Mouse (Mus musculus) forebrain, embryonic 16.5 days (tissue): ENCODE measurements around the gene Dab2ip. TPM values are rescaled to one million over a fixed set of nuclear protein-coding genes. Genes with fewer than 3 reads are reported as not detected.

Experiments used
- ATAC-seq: fragments of 200-750 bp; cut with Nextera tagmentation; 2 replicates; pipeline ENCODE4 v1.8.0; 2017; ENCODE audit warnings: mild to moderate bottlenecking, moderate library complexity
- H3K27ac ChIP-seq: fragments of 300-500 bp; sonication (generic); 2 replicates; pipeline ENCODE4 v1.5.1; 2014; ENCODE audit warnings: low read length, control low read depth
- H3K27me3 ChIP-seq: fragments of 300-500 bp; sonication (generic); replicated peaks from 2 replicates; pipeline ENCODE4 v1.6.1; 2014; ENCODE audit warnings: low read length; ENCODE audit not compliant: control insufficient read depth, insufficient read depth
- H3K36me3 ChIP-seq: fragments of 300-500 bp; sonication (generic); 2 replicates; pipeline ENCODE4 v1.6.1; 2014; ENCODE audit not compliant: control insufficient read depth, insufficient read depth
- H3K4me1 ChIP-seq: fragments of 300-500 bp; sonication (generic); replicated peaks from 2 replicates; pipeline ENCODE4 v1.6.1; 2014; ENCODE audit warnings: low read length; ENCODE audit not compliant: control insufficient read depth, insufficient read depth
- H3K4me2 ChIP-seq: fragments of 300-500 bp; sonication (generic); 2 replicates; pipeline ENCODE4 v1.6.1; 2014; ENCODE audit warnings: mild to moderate bottlenecking, low read length, control low read depth
- H3K4me3 ChIP-seq: fragments of 300-500 bp; sonication (generic); replicated peaks from 2 replicates; pipeline ENCODE4 v1.5.1; 2014; ENCODE audit warnings: mild to moderate bottlenecking, low read length, control low read depth
- H3K9ac ChIP-seq: fragments of 300-500 bp; sonication (generic); replicated peaks from 2 replicates; pipeline ENCODE4 v1.6.1; 2014; ENCODE audit warnings: low read depth, low read length, control low read depth
- H3K9me3 ChIP-seq: fragments of 300-500 bp; sonication (generic); 2 replicates; pipeline ENCODE4 v1.6.1; 2016; ENCODE audit warnings: low read length; ENCODE audit not compliant: control insufficient read depth
- WGBS: fragments of 180-500 bp; shearing (Covaris S2); extraction: QIAGEN DNeasy Blood & Tissue Kit; methylation state at CpG from one replicate; pipeline ENCODE4 v1.1.7; 2014; 5-methylcytosine and 5-hydroxymethylcytosine counted together
- polyA plus RNA-seq: library from polyadenylated mRNA; unstranded; fragments of >200 nt; fragmentation: Nextera tagmentation; extraction: Ambion mirVana; gene quantifications from 2 replicates; pipeline ENCODE4 v1.2.1, GENCODE M21; 2015

The Dab2ip gene
- polyA plus RNA-seq, 1 experiment from 2014 or later = 42.8 TPM

DNA sequence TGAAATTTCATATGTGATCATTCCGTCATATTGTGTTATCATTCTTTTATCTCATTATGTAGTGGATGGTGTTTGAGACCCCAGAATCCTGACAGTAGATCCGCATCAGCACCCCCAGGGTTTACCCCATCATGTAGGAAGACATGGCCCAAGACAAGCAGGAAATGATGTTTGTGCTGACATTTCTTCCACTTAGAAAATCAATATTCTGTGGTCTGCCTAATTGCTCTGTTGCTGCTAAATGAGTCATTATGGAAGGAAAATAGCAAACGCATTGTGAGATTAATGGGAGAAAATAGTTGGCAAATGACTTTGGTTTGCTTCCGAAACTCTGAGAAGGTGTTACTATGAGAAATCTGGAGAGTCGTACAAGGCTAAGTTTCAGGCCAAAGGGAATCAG lies 116.4 kb downstream of the Dab2ip start:
- Histone ChIP-seq H3K4me3 (no peak overlapping the region), H3K27ac (no peak overlapping the region), H3K4me2 (no peak overlapping the region), H3K36me3 (no peaks in the 10 kb centered on the region), H3K27me3 (no peaks in the 10 kb centered on the region), H3K9ac (no peak overlapping the region), H3K4me1 (peaks cover 74% of the 10 kb centered on the region), H3K9me3 (no peaks in the 10 kb centered on the region)
- WGBS = 69% methylated on average over 5 of the region's 5 CpGs
- ATAC-seq = no peak

DNA sequence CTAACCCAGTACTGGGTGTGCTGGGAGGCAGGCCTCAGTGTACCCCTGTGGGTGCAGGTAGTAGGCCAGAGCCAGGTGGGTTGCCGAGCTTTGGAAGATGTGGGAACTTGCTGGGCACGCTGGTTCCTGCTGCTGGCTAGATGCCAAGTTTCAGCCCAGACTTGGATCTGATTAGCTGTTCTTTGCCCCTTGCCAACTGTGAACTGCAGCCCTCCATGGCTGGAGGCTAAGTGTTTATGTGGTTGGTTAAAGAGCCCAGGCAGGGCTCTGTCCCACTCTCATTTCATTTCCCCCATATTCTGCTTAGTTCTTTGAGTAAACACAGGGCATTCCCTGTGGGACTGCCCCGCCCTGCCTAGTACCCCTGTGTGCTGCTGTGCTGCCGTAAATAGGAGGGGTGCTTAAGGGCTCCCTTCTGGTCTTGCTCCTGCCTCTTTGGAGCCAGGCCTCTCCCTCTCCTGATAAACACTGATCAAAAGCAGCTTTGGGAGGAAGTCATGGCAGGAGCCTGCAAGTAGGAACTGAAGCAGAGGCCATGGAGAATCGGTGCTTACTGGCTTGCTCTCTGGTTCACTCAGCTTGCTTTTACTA lies 118.1 kb downstream of the Dab2ip start:
- H3K27me3 ChIP-seq = no peaks in the 10 kb centered on the region
- no peak overlapping the region for H3K9ac ChIP-seq
- H3K36me3 ChIP-seq = no peaks in the 10 kb centered on the region
- peak overlapping the region; percentile 50; the same call in 1 of the 2 replicates for H3K27ac ChIP-seq
- H3K4me3 ChIP-seq = no peak overlapping the region
- H3K4me2 ChIP-seq = no peak overlapping the region
- ATAC-seq = peak; percentile 41
- H3K4me1 ChIP-seq = peaks cover 77% of the 10 kb centered on the region
- H3K9me3 ChIP-seq = no peaks in the 10 kb centered on the region
- 24% methylated on average over 5 of the region's 5 CpGs for WGBS

DNA sequence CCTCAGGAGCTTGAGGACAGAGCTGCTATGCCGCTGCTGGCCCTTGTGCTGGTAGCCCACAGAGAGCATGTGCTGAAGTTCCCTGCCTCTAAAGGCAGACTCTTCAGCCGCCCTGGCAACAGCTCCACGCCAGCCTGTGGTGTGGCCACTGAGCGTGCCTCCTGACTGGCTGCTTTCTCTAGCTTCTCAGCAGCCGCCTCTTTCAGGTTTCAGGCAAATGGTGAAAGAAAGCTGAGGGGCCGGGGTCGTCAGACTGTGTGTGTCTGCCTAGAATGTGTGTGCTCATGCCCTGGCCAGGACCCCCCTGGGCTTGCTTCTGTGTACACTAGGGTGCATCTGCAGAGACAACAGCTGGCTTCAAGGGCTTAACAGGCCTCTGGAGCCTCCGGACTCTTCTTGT lies 119.8 kb downstream of the Dab2ip start:
- WGBS = 15% methylated on average over 8 of the region's 8 CpGs
- no peak overlapping the region for H3K4me3 ChIP-seq
- no peaks in the 10 kb centered on the region for H3K9me3 ChIP-seq
- ATAC-seq = peak; percentile 34
- no peak overlapping the region for H3K27ac ChIP-seq
- no peak overlapping the region for H3K4me2 ChIP-seq
- peak overlapping the region; percentile 26; the same call in 1 of the 2 replicates for H3K9ac ChIP-seq
- H3K4me1 ChIP-seq = peaks cover 73% of the 10 kb centered on the region
- no peaks in the 10 kb centered on the region for H3K36me3 ChIP-seq
- no peaks in the 10 kb centered on the region for H3K27me3 ChIP-seq

GRCm38 (mm10) chr2:35678440-35678839 lies 120.4 kb downstream of the Dab2ip start:
- Histone ChIP-seq H3K9me3 (no peaks in the 10 kb centered on the region), H3K4me3 (no peak overlapping the region), H3K36me3 (no peaks in the 10 kb centered on the region), H3K27ac (no peak overlapping the region), H3K4me2 (no peak overlapping the region), H3K9ac (no peak overlapping the region; the same call in 1 of the 2 replicates), H3K4me1 (peaks cover 73% of the 10 kb centered on the region), H3K27me3 (no peaks in the 10 kb centered on the region)
- ATAC-seq = no peak
- 53% methylated on average over 4 of the region's 4 CpGs for WGBS

GRCm38 (mm10) chr2:35679812-35680672 lies 122.0 kb downstream of the Dab2ip start:
- 29% methylated on average over 10 of the region's 10 CpGs for WGBS
- H3K9me3 ChIP-seq = no peaks in the 10 kb centered on the region
- no peak overlapping the region for H3K4me2 ChIP-seq
- ATAC-seq = no peak
- no peak overlapping the region for H3K9ac ChIP-seq
- no peak overlapping the region for H3K4me3 ChIP-seq
- H3K4me1 ChIP-seq = peaks cover 77% of the 10 kb centered on the region
- H3K27ac ChIP-seq = no peak overlapping the region
- no peaks in the 10 kb centered on the region for H3K27me3 ChIP-seq
- H3K36me3 ChIP-seq = no peaks in the 10 kb centered on the region

DNA sequence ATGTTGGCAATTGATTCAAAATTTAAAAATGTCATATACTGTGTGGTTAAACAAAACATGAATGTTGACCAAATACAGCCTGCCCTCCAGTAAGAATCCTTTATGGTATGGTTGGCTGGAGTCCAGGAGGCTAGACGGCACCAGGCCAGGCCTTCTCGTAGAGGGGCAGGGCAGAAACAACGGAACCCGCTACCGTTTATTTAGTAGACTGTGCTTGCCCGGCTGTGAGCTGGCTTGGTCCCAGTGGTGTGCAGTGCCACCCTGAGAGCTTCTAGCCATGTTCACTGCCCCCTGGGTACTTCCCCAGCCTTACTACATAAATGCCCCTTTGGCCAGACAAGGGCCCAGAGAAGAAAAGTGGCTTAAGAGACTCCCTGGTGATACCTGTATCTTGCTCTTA lies 122.8 kb downstream of the Dab2ip start:
- WGBS = 12% methylated on average over 6 of the region's 6 CpGs
- no peaks in the 10 kb centered on the region for H3K36me3 ChIP-seq
- ATAC-seq = no peak
- no peak overlapping the region for H3K4me2 ChIP-seq
- H3K9ac ChIP-seq = no peak overlapping the region
- no peak overlapping the region for H3K4me3 ChIP-seq
- no peaks in the 10 kb centered on the region for H3K27me3 ChIP-seq
- no peaks in the 10 kb centered on the region for H3K9me3 ChIP-seq
- peaks cover 80% of the 10 kb centered on the region for H3K4me1 ChIP-seq
- no peak overlapping the region for H3K27ac ChIP-seq

- 0 out of 2 replicates have a peak overlapping the region, but pooled peaks have one; percentile 1 for H3K4me2 ChIP-seq
- H3K27ac ChIP-seq = peak overlapping the region; percentile 83
- no peaks in the 10 kb centered on the region for H3K27me3 ChIP-seq
- H3K9me3 ChIP-seq = no peaks in the 10 kb centered on the region
- H3K4me1 ChIP-seq = peaks cover 78% of the 10 kb centered on the region
- H3K4me3 ChIP-seq = no peak overlapping the region
- WGBS = 8% methylated on average over 3 of the region's 3 CpGs
- no peak overlapping the region for H3K9ac ChIP-seq
- H3K36me3 ChIP-seq = no peaks in the 10 kb centered on the region
- peak; percentile 34 for ATAC-seq
Measured at GRCm38 (mm10) chr2:35684005-35684404, 125.9 kb downstream of the Dab2ip start.

DNA sequence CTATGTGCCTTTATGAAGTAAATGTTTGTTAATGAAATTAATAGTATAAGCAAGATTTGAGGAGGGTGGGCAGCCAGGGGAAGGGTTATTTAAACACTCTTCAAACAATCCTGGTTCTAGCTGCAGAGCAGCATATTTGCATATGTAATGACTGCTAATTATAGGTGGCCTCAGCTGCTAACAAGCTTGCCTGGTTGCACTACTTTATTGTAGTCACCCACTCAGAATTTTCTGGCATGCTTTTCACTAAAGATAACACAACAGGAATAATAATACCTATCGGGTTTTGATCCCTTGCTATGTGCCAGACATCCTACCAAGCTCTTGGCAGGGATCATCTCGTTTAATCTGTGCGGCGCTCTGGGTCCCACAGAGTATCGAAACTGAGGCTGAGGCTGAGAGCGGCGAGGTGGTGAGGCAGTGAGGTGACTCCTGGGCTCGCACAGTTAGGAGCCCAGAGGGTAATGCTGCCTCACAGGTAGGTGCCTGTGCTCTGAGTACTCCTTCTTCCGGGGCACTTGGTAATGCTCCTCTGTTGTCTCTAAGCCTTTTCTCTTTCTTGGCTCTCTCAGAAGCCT lies 126.8 kb downstream of the Dab2ip start:
- H3K9me3 ChIP-seq = no peaks in the 10 kb centered on the region
- H3K4me1 ChIP-seq = peaks cover 77% of the 10 kb centered on the region
- H3K27ac ChIP-seq = peak overlapping the region; percentile 83
- peak; percentile 63 for ATAC-seq
- no peak overlapping the region for H3K9ac ChIP-seq
- H3K4me2 ChIP-seq = peak overlapping the region; percentile 2; the same call in 1 of the 2 replicates
- no peaks in the 10 kb centered on the region for H3K36me3 ChIP-seq
- H3K4me3 ChIP-seq = no peak overlapping the region
- 9% methylated on average over 9 of the region's 9 CpGs for WGBS
- H3K27me3 ChIP-seq = no peaks in the 10 kb centered on the region

GRCm38 (mm10) chr2:35686104-35686503 lies 128.0 kb downstream of the Dab2ip start:
- H3K9me3 ChIP-seq = no peaks in the 10 kb centered on the region
- no peak for ATAC-seq
- H3K4me3 ChIP-seq = no peak overlapping the region
- no peak overlapping the region for H3K27ac ChIP-seq
- no peaks in the 10 kb centered on the region for H3K36me3 ChIP-seq
- no peaks in the 10 kb centered on the region for H3K27me3 ChIP-seq
- H3K9ac ChIP-seq = no peak overlapping the region
- no peak overlapping the region for H3K4me2 ChIP-seq
- 42% methylated on average over 7 of the region's 7 CpGs for WGBS
- peaks cover 78% of the 10 kb centered on the region for H3K4me1 ChIP-seq
